Mouse (Mus musculus) gastrocnemius, postnatal 14 days (tissue): ENCODE measurements around the gene Snx25. TPM values are rescaled to one million over a fixed set of nuclear protein-coding genes. Genes with fewer than 3 reads are reported as not detected.
A peak's percentile ranks its signal among the peaks of the same experiment; 100 is the strongest.

ENCODE experiments used
- DNase-seq: peaks from one replicate; pipeline ENCODE4 v3.0.0; 2021; ENCODE audit warnings: mixed read lengths
- intact Hi-C: fragments of 180-260 bp; cut with DNase I; formaldehyde crosslinking; loops from one replicate; pipeline ENCODE4 v1.15.1; 2025; ENCODE audit warnings: low total_unique reads
- total RNA-seq, 2 experiments: library from RNA; stranded (reverse); gene quantifications; 2 replicates each; pipeline ENCODE4 v1.2.3; 2021

Snx25 gene
- total RNA-seq, 2 experiments from 2014 or later, result 6.0 to 6.1 TPM

DNA sequence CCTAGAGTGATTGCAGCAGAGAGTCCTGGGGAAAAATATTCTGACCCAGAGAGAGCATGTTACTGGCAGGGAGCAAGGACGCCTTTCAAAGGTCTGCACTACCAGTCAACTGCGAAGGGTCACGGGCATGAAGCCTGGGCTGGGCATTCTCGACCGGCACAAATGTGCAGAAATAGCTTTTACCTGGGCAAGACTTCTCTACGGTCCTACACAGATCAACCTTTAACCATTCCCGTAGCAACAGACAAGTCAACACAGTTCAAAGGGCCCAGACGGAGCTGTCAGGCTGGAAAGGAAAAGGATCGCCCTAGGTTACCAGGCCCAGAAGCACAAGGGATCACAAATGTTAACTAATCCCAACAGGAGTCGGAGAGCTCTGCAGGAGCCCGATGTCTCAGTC is 115.7 kb downstream of the Snx25 start:
- no peak for DNase-seq
- intact Hi-C loops, result no loop called here

DNA sequence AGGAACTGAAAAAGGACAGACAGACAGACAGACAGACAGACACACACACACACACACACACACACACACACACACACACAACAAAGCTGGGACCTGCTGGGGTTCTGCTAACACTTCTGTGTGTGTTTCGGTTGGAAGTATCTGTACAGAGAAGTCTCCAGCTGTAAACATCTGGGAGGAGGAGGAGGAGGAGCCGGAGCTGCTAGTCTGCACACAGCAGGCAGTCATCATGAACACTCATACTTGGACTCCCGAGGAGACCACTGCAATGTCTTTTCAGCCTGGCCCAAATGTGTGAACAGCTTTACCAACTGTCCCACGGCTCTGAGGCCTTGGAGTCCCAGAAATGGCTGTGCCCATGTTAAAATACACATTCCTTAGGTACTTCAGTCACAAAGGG is 127.6 kb downstream of the Snx25 start:
- intact Hi-C loops, result no loop called here
- no peak for DNase-seq

DNA sequence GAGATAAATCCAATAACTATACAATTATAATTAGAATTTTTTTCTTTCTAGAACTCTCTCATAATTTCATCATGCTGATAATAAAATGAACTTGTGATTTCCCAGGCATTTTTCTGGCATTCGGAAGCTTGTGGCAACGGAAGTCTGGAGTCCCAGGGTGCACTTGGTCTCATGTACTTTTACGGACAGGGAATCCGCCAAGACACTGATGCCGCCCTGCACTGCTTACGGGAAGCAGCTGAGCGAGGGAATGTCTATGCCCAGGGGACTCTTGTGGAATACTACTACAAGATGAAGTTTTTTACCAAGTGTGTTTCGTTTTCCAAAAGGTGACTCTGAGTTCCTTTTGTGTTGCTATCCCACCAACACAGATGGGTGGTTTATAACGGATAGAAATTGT is 129.2 kb downstream of the Snx25 start:
- intact Hi-C loops, result no loop called here
- DNase-seq, result no peak

DNA sequence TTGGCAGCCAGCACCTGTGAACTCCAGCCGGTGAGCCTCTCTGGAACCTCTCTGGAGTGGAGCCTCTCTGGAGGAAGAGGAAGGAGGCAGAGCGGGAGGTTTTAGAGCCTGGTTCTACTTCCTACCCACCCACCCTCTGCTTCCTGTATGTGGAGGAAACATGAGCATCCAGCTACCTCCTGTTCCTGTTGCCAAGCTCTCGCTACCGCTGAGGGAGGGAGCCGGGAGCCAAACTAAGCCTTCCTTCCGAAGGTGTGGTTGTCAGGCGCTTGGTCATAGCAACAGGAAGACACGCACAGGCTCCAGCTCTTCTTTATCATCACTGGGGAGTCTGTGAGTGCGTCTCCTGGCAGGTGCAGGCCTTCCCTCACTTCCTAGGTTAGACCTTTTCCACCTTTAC is 129.8 kb downstream of the Snx25 start:
- intact Hi-C loops, result no loop called here
- DNase-seq, result no peak

DNA sequence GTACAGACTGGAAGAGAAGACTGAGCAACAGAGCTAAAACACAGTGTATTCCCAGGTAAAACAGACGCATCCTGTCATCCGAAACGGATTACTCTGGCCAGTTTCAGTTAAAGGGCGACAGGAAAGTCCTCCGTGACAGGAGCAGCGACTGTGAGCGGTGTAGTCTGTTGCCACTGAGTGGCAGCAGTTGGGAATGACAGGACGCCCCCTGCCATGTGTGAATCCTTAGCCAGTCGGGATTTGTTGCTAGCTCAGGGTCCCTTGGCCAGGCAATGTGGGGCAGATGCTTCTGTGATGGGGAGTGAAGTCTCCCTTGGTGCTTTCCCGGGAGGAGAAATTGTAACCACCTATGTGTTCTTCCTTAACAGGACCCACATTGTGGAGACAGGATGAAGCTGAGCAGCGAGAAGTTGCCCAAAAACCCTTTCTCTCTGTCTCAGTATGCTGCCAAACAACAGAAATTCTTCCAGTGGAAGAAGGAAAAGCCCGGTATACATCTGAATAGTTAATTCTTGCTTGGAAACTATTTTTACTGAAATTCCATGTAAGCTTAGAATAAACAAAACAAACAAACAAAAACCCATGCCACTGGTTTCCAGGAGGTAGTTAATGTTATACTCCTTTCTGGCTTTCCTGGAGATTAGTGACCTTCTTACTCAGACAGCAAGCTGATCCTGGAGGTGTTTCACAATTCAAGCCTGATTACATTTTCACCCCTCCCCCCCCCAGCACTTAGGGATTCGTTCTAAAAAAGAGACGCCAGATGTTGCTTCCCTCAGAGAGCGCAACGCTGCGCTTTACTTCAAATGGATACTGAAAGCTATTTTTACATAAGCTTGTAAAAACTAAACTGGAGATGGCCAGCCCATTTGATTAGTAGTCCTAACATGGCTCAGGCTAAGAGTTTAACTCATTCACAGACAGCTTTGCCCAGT is 140.9 kb downstream of the Snx25 start:
- no peak for DNase-seq
- intact Hi-C loops, result no loop called here

DNA sequence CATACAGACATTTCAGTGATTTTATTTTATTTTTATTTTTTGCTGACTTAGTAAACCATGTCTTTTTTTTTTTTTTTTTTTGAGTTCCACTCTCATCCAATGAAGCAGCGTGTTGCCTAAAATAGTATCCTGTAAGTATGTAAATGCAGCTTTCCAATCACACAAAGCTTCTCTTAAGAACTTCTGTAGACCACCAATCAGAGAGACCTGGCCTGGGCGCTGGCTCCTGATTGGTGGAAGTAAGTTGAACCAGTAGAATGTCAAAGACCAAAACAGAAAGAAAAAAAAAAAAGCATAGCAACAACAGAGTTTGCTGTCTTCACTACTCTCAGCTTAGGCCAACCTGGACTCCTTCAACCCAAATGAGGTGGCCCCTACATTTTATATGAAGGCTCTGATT is 141.7 kb downstream of the Snx25 start:
- no peak for DNase-seq
- intact Hi-C loops, result no loop called here

DNA sequence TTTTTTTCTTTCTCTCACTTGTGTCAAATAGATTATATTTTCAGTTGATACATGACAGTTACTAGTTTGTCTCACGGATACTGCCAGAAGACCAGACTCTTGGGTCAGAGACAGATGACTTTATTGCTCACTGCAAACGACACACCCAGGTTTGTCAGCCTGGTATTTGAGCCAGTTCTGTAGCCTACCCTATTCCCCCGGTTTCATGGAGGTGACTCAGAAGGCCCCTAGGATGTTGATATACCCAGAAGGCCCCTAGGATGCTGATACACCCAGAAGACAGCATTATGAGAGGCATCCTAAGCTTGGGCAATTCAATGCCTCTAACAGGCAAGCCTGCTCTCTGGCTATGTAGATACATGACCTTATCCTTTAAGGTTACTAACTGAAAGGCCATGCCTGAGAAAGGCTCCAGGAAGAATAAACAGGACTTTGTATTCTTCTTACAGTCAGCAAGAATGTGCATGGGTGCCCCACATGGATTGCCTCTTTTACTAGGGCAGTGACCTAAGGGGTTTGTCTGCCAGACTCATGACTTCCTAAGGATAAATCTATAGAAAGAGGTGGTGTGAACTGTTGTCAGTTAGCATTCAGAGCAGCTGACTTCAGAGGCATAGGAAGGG is 144.8 kb downstream of the Snx25 start:
- intact Hi-C loops, result no loop called here
- no peak for DNase-seq

DNA sequence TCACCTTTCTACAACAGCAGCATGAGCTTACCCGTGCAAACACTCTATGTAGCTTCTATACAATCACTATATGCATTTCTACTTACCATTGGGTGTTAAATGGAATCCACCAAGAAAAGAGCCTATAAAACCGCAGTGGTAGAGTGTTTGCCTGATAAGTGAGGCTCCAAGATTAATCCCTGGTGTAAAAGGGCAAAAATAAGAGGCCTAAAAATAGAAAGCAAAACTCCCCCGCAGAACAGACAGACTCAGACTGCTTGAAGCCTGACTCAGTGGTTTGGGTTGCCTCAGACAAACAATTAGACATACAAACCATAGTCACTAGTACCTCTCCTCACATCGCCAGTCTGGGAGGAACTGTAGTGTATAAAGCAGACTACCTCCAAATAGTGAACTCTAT is 146.4 kb downstream of the Snx25 start, which contains the start of gene Ankrd37:
TSS of gene Ankrd37 (minus strand) at position 112 of the 400 bp plus-strand sequence.
- DNase-seq, result no peak
- intact Hi-C loops, result no loop called here

DNA sequence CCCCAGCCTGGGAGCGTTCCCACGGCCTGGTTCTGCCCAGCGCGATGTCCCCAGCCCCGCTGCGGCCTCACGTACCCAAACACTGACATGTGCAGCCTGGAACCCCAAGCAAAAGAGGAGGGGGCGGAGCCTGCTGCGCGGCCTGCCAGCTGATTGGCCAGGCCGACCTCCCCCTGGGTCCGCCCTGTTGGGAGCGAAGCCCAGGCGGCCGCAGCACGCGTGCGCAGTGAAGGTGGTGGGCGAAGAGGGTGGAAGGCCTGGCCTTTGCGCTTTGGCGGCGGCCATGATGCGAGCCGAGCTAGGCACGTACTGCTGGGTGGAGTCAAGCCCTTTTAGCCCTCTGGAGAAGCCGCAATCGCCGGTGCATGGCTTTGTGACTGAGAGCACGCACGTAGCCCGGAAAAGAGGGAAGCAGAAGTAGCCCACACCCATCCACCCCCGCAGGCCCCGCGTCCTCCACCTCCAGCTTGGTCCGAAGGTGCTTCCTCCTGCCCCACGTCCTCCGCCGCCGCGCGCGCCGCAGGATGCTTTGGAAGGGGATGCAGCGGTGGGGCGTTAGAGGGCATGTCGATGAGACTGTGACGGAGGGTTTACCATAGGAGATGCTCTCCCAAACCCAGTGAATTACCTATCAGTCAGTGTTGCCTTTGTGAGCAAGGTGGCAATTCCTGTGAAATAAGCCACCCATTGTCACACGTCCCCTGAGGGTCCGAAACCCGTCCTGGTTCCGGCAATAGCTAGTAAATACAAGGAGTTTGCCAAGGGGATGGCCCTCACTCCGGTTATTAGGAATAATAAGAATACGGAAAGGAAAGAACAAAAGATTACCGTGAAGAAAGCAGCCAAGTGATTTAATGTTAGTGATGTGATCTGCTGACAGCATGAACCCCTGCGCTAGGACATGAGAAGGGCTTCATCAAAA is 151.9 kb downstream of the Snx25 start:
- intact Hi-C loops, result no loop called here
- DNase-seq, result peak; percentile 99

DNA sequence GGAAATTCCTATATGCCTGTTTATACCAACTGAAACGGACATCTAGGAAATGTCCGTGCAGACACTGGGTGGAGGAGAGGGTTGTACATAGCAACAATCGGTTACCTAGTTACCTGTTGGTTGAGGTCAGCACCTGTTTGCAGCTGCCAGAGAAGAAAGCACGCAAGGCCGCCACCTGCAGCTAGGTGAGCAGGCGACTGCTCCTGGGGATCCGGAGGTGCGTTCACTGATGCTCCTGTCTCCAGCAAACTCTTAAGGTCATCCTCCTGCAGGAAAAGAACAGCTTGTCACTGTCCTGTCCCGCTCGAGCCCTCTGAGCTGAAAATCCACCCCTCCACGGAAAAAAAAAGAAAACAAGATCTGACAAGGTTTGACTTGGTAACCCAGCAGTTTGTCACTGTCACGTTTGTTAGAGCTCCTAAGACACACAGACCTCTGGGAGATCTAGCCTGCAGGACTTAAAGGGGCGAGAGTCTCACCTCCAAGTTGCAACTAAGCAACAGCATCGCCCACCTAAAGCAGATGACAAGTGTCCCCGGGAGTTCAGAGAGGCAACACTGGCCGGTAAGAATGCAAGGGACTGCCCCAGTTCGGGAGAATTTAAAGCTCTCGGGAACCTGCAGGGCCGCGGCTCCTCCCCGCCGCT is 152.7 kb downstream of the Snx25 start, which contains the start of gene Lrp2bp:
TSS of gene Lrp2bp (plus strand) at position 166 of the 646 bp plus-strand sequence.
- no peak for DNase-seq
- intact Hi-C loops, result no loop called here

DNA sequence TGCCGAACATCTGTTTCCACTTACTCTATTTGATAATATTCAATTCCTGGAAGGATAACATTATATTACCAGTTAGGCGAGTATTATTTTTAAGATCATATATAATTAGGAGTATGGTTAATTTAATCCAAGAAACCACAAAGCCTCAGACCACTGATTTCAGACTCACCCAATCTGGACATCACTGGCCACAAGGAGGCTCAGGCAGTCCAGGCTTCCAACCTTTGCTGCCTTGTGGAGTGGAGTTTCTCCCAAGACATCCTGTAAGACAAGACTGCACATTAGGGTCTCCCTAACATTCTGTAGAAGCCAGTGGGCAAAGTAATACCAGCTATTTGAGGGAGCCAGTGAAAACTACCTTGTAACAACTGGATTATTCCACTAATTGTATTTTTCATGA is 153.7 kb downstream of the Snx25 start:
- DNase-seq, result no peak
- intact Hi-C loops, result no loop called here

DNA sequence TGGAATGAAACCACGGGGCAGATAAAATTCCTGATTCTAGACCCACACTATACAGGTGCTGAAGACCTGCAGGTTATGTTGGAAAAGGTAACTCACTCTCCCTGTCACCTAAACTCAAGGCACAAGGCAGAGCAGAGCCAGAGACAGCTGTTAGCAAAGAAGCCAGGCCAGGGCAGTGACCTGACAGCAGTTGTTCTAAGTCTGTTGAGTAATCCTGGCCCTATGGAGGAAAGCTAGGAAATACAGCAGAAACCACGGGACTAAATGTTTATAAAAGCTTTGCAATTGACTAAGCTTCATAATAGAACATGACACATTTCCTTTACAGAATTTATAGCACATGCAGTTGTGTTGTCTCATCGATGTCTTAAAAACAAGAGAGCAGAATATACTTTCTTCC is 156.4 kb downstream of the Snx25 start:
- intact Hi-C loops, result no loop called here
- no peak for DNase-seq

DNA sequence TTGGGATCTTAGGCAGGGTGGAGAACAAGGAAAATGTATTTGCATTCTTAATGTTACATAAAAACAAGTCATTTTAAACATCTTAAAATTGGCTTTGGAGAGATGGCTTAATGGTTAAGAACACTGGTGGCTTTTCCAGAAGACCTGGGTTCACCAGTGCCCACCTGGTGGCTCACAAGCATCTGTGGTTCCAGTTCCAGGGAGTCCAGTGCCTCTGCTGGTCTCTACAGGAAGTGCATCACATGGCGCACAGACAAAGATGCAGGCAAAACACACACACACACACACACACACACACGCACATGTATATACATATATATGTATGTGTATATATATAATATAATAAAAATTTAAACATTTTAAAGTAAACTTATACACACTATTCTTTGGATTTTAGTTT is 157.8 kb downstream of the Snx25 start:
- intact Hi-C loops, result no loop called here
- no peak for DNase-seq

DNA sequence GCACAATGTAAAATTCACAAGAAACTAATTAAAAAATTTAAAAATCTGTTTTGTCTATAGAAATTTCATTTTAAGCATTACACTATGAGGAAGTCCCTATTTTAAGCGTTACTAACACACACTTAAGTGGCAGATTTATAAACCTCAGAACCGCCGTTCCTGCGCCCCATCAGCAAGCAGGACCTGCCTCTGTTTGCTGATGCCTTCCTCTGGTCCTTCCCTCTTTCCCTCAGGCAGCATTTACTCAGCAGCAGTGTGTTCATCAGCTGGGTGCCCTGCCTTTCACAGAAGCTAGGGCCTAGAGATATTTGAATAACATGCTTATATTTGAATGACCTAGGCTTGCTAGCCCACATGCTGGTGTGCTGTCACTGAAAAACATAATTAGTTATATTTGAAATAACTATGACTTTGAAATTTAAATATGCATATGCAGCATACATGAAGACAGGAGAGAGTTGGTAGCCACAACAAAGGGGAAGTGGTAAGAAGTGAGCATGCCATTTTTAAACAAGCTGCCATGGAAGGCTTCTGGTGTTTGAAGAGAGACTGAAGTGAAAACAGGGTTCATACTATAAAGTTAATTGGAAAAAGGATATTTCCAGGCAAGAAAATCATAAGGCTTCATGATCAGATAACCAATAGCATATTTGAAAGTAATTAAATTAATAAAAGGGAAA is 161.2 kb downstream of the Snx25 start:
- DNase-seq, result no peak
- intact Hi-C loops, result no loop called here

DNA sequence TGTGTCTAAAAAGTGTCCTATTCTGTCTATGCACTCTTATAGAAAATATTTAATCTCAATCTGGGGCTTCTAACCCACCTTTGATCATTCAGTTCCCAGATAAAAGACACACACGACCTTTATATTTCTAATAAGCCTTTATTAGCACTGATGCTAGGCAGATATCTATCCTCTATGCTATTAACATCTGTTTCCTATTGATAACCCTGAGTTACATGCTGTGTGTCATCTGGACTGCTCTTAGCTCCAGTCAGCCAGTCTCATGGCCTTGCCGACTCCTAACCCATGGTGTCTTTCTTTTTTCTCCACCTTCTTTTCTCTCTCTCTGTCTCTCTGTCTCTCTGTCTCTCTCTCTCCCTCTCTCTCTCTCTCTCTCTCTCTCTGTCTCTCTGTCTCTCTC is 163.8 kb downstream of the Snx25 start:
- intact Hi-C loops, result no loop called here
- DNase-seq, result no peak

DNA sequence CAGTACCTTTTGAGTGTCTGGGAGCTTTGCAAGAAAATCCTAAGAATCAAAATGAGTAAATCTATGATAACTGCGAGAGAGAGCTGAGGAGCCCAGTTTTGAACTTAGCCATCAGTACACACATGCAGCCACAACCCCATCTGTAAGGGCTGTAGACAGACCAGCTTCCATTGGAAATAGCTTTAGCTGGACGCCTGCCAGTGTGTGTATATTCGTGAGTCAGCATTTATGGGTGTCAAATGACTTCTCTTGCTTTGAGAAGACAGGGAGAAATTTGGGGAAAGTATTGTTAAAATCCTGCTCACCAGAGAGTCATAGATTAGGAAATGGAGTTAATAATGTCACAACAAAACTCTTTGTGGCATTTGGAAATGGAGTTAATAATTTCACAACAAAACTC is 165.3 kb downstream of the Snx25 start:
- intact Hi-C loops, result no loop called here
- no peak for DNase-seq
